Mouse (Mus musculus) midbrain, embryonic 10.5 days (tissue): Measurements from ENCODE around the gene Cops4. TPM values are rescaled to one million over a fixed set of nuclear protein-coding genes. Genes with fewer than 3 reads are reported as not detected.

Source experiments
- DNase-seq: peaks from one replicate; pipeline ENCODE4 v3.0.0-alpha.2; 2017; ENCODE audit warnings: low spot score
- H3K27ac ChIP-seq: fragments of 300-500 bp; sonication (generic); replicated peaks from 2 replicates; pipeline ENCODE4 v1.5.1; 2016; ENCODE audit warnings: mild to moderate bottlenecking
- H3K27me3 ChIP-seq: fragments of 300-500 bp; sonication (generic); 2 replicates; pipeline ENCODE4 v1.6.1; 2016; ENCODE audit warnings: low read depth, mild to moderate bottlenecking; ENCODE audit not compliant: poor library complexity, severe bottlenecking
- H3K36me3 ChIP-seq: fragments of 300-500 bp; sonication (generic); 2 replicates; pipeline ENCODE4 v1.6.1; 2016; ENCODE audit warnings: mild to moderate bottlenecking, moderate library complexity
- H3K4me1 ChIP-seq: fragments of 300-500 bp; sonication (generic); 2 replicates; pipeline ENCODE4 v1.6.1; 2016
- H3K4me3 ChIP-seq: fragments of 300-500 bp; sonication (generic); 2 replicates; pipeline ENCODE4 v1.5.1; 2016; ENCODE audit warnings: mild to moderate bottlenecking, moderate library complexity
- H3K9me3 ChIP-seq: fragments of 300-500 bp; sonication (generic); replicated peaks from 2 replicates; pipeline ENCODE4 v1.6.1; 2016; ENCODE audit warnings: mild to moderate bottlenecking
- WGBS: fragments of 180-500 bp; shearing (Covaris S2); methylation state at CpG from one replicate; pipeline ENCODE4 v1.1.7; 2016; 5-methylcytosine and 5-hydroxymethylcytosine counted together
- microRNA-seq: library from miRNA; unstranded; fragments of <30 nt; microRNA quantifications from one replicate; pipeline ENCODE4, GENCODE M21; 2017
- polyA plus RNA-seq: library from polyadenylated mRNA; unstranded; fragments of >200 nt; fragmentation: Nextera tagmentation; extraction: Ambion mirVana; gene quantifications from 2 replicates; pipeline ENCODE4 v1.2.1, GENCODE M21; 2016

The Cops4 gene
- polyA plus RNA-seq, 1 experiment from 2014 or later, result 245 TPM

GRCm38 (mm10) chr5:100587136-100587535 is 69.0 kb downstream of the Cops4 start:
- Histone ChIP-seq H3K4me3 (no peak overlapping the region), H3K9me3 (no peaks in the 10 kb centered on the region), H3K27me3 (no peaks in the 10 kb centered on the region), H3K27ac (no peak overlapping the region), H3K36me3 (no peaks in the 10 kb centered on the region), H3K4me1 (no peaks in the 10 kb centered on the region)
- DNase-seq, result no peak
- WGBS, result 92% methylated on average over 7 of the region's 7 CpGs

- Histone ChIP-seq H3K9me3 (no peaks in the 10 kb centered on the region), H3K36me3 (no peaks in the 10 kb centered on the region), H3K4me3 (no peak overlapping the region), H3K4me1 (no peaks in the 10 kb centered on the region), H3K27ac (no peak overlapping the region), H3K27me3 (no peaks in the 10 kb centered on the region)
- DNase-seq, result no peak
- WGBS, result 64% methylated on average over 2 of the region's 2 CpGs
Measured at GRCm38 (mm10) chr5:100587626-100588025, 69.5 kb downstream of the Cops4 start.

GRCm38 (mm10) chr5:100590505-100590904 is 72.4 kb downstream of the Cops4 start:
- H3K36me3 ChIP-seq, result no peaks in the 10 kb centered on the region
- H3K4me3 ChIP-seq, result no peak overlapping the region
- no peak overlapping the region for H3K27ac ChIP-seq
- WGBS, result 92% methylated on average over 5 of the region's 5 CpGs
- no peaks in the 10 kb centered on the region for H3K27me3 ChIP-seq
- no peaks in the 10 kb centered on the region for H3K9me3 ChIP-seq
- no peak for DNase-seq
- H3K4me1 ChIP-seq, result no peaks in the 10 kb centered on the region

- WGBS, result 88% methylated on average over 13 of the region's 13 CpGs
- no peak for DNase-seq
- no peak overlapping the region for H3K4me3 ChIP-seq
- H3K9me3 ChIP-seq, result no peaks in the 10 kb centered on the region
- no peaks in the 10 kb centered on the region for H3K36me3 ChIP-seq
- 0 out of 2 replicates have a peak, but pooled peaks cover 4% of the 10 kb centered on the region for H3K4me1 ChIP-seq
- no peak overlapping the region for H3K27ac ChIP-seq
- H3K27me3 ChIP-seq, result no peaks in the 10 kb centered on the region
Measured at GRCm38 (mm10) chr5:100594803-100595467, 76.8 kb downstream of the Cops4 start.

- Histone ChIP-seq H3K4me1 (0 out of 2 replicates have a peak, but pooled peaks cover 4% of the 10 kb centered on the region), H3K4me3 (no peak overlapping the region), H3K9me3 (no peaks in the 10 kb centered on the region), H3K36me3 (no peaks in the 10 kb centered on the region), H3K27me3 (no peaks in the 10 kb centered on the region), H3K27ac (no peak overlapping the region)
- no peak for DNase-seq
- 87% methylated on average over 6 of the region's 6 CpGs for WGBS
Measured at GRCm38 (mm10) chr5:100595999-100596398, 77.9 kb downstream of the Cops4 start.

Small RNAs within 50 kb of the gene (microRNA-seq; reads per million reads assigned to microRNA genes)
- gene Gm23222, result not detected

Other genes starting within 250 kb of the Cops4 start
- gene Sec31a, start 102.1 kb upstream of the Cops4 start, polyA plus RNA-seq, result 101 and 109 TPM in 2 replicates
- gene Lin54, start 17.7 kb upstream of the Cops4 start, polyA plus RNA-seq, result 14.4 and 15.0 TPM in 2 replicates
- 2.5 and 2.7 TPM in 2 replicates for gene Plac8, start 53.9 kb downstream of the Cops4 start, polyA plus RNA-seq
- gene Coq2, start 156.8 kb downstream of the Cops4 start, polyA plus RNA-seq, result 54.9 and 58.2 TPM in 2 replicates
- gene Hpse, start 201.4 kb downstream of the Cops4 start, polyA plus RNA-seq, result 1.2 TPM in 2 replicates